Mouse (Mus musculus) MEL (cell line): Measurements from ENCODE around the gene Gm10197.

Experiments used
- BHLHE40 ChIP-seq: IDR thresholded peaks from 2 replicates; pipeline ENCODE4 v1.6.1; 2012; ENCODE audit warnings: low read depth, mild to moderate bottlenecking, inconsistent platforms, low read length, improper control_type of control experiment, borderline replicate concordance
- CHD2 ChIP-seq: IDR thresholded peaks from 2 replicates; pipeline ENCODE4 v1.6.1; 2011; ENCODE audit warnings: low read length, improper control_type of control experiment
- CTCF ChIP-seq, 3 experiments: IDR thresholded peaks in 2 of 3; conservative IDR thresholded peaks in 1 of 3; 2 replicates each; pipeline ENCODE4 v1.5.1; 2011 to 2012; ENCODE audit warnings: low read length in 3 of 3, low read depth in 2 of 3, mild to moderate bottlenecking in 2 of 3, improper control_type of control experiment in 1 of 3, inconsistent platforms in 1 of 3, mixed read lengths in 1 of 3, moderate library complexity in 1 of 3; ENCODE audit not compliant: control insufficient read depth in 1 of 3, insufficient read depth in 1 of 3, poor library complexity in 1 of 3, severe bottlenecking in 1 of 3
- EP300 ChIP-seq, 2 experiments: IDR thresholded peaks; 2 replicates each; pipeline ENCODE4 v1.6.1; 2011; ENCODE audit warnings: improper control_type of control experiment in 2 of 2, low read length in 2 of 2, low read depth in 1 of 2, mild to moderate bottlenecking in 1 of 2
- ETS1 ChIP-seq: IDR thresholded peaks from 2 replicates; pipeline ENCODE4 v1.6.1; 2012; ENCODE audit warnings: low read depth, mild to moderate bottlenecking, inconsistent platforms, low read length, improper control_type of control experiment, moderate library complexity
- MAX ChIP-seq: IDR thresholded peaks from 2 replicates; pipeline ENCODE4 v1.6.1; 2011; ENCODE audit warnings: low read length, improper control_type of control experiment
- POLR2A ChIP-seq, 2 experiments: IDR thresholded peaks; 2 replicates each; pipeline ENCODE4 v1.6.1; 2011 to 2012; ENCODE audit warnings: low read length in 2 of 2, mild to moderate bottlenecking in 2 of 2, control low read depth in 1 of 2, improper control_type of control experiment in 1 of 2, low read depth in 1 of 2, moderate library complexity in 1 of 2; ENCODE audit not compliant: control insufficient read depth in 1 of 2, insufficient read depth in 1 of 2, poor library complexity in 1 of 2
- POLR2AphosphoS5 ChIP-seq: IDR thresholded peaks from 2 replicates; pipeline ENCODE4 v1.6.1; 2012; ENCODE audit warnings: low read depth, borderline replicate concordance, mild to moderate bottlenecking, inconsistent platforms, low read length, moderate library complexity, mixed read lengths
- SIN3A ChIP-seq: IDR thresholded peaks from 2 replicates; pipeline ENCODE4 v1.6.1; 2012; ENCODE audit warnings: low read length, improper control_type of control experiment, inconsistent platforms
- USF1 ChIP-seq: IDR thresholded peaks from 2 replicates; pipeline ENCODE4 v1.6.1; 2014; ENCODE audit warnings: low read depth, mild to moderate bottlenecking, inconsistent platforms, low read length, improper control_type of control experiment, moderate library complexity
- ZC3H11A ChIP-seq: IDR thresholded peaks from 2 replicates; pipeline ENCODE4 v1.6.1; 2012; ENCODE audit warnings: low read depth, mild to moderate bottlenecking, inconsistent platforms, low read length, improper control_type of control experiment
- ZNF384 ChIP-seq: IDR thresholded peaks from 2 replicates; pipeline ENCODE4 v1.6.1; 2012; ENCODE audit warnings: low read depth, mild to moderate bottlenecking, inconsistent platforms, low read length, improper control_type of control experiment

DNA sequence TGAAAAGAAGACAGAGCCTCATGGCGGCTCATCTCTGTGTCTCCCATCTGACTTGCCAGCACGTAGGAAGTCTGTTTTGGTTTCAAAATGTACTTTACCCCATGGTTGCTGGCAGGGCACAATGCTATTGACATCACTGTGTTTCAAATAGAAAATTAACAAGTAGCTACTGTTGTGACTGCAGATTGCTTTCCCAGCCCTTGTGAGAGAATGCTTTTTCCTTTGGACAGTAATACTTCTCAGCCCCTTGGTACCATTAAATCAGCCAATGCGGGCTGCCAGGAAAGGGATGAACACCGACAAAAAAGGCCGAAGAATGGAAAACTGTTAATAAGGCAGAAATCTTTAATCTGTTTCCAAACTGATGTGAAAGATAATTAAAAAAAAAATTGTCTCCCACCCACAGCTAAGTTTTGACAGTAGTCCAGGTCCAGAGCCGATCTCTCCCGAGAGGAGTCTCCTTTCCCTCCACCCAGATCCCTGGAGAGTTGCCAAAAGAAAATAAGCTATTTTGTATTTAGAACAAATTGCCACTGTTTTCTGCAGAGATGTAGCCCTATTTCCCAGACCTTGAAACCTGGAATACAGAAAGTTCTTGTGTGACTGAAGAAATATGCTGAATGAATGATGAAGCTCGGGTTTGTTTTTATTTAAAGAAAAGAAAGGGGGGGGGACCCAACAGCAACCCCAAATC lies 11.2 kb downstream of the Gm10197 start:
- TF ChIP-seq CTCF (IDR thresholded peaks at IDR 0.05 in 2 of 3, conservative IDR thresholded peaks at IDR 0.05 in 1 of 3; ENCODE audit: control insufficient read depth in 1 of 3, insufficient read depth in 1 of 3, low read depth in 2 of 3, low read length in 3 of 3, poor library complexity in 1 of 3, severe bottlenecking in 1 of 3): no peak
- TF ChIP-seq MAX: no peak
- TF ChIP-seq EP300 (IDR thresholded peaks at IDR 0.05; ENCODE audit: low read depth in 1 of 2, low read length in 2 of 2): no peak
- TF ChIP-seq ZC3H11A: no peak
- no peak for TF ChIP-seq POLR2AphosphoS5
- TF ChIP-seq POLR2A (IDR thresholded peaks at IDR 0.05; ENCODE audit: control insufficient read depth in 1 of 2, insufficient read depth in 1 of 2, low read depth in 1 of 2, low read length in 2 of 2, poor library complexity in 1 of 2): no peak
- TF ChIP-seq CHD2: no peak
- TF ChIP-seq ZNF384: no peak
- TF ChIP-seq USF1: no peak
- TF ChIP-seq ETS1: no peak
- TF ChIP-seq SIN3A: no peak
- no peak for TF ChIP-seq BHLHE40
